Mouse (Mus musculus): ENCODE measurements around the gene Arhgap21. TPM values are rescaled to one million over a fixed set of nuclear protein-coding genes. Genes with fewer than 3 reads are reported as not detected.

Arhgap21 gene
- polyA plus RNA-seq, 1 experiment, result 12.6 TPM

DNA sequence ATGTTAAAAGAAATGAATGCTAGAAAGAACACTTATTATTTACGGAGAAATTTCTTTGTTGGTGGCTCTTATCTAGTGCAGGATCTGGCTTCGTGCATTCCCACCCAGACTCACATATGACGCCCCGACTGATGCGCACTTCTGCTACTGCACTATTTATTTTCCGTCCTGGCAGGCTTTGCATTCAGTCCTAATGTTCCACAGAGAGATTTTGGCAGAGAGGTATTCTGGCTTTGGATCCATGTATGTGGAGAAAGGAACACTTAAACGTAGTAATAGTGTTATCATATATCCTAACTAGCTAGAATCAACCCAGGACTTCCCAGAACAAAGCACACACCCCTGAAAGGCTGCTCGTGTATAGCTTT is 8.0 kb downstream of the Arhgap21 start:
- no peaks in the 10 kb centered on the region for H3K27me3 ChIP-seq (ENCODE audit: control insufficient read depth, insufficient read depth, low read length)

GRCm38 (mm10) chr2:20959906-20960667 is 8.6 kb downstream of the Arhgap21 start:
- Histone ChIP-seq H3K4me1 (ENCODE audit: control insufficient read depth, insufficient read depth, insufficient read length, low read length) (peaks cover 21% of the 10 kb centered on the region), H3K36me3 (ENCODE audit: control insufficient read depth, insufficient read depth, low read length) (peaks cover 2% of the 10 kb centered on the region; the same call in 1 of the 2 replicates), H3K27ac (ENCODE audit: insufficient read depth, low read depth, low read length) (no peak overlapping the region), H3K4me3 (ENCODE audit: low read depth, low read length) (no peak overlapping the region), H3K27me3 (ENCODE audit: control insufficient read depth, insufficient read depth, low read length) (no peaks in the 10 kb centered on the region)
- 71% methylated on average over 9 of the region's 9 CpGs for WGBS
- TF ChIP-seq CTCF (IDR thresholded peaks at IDR 0.05; ENCODE audit: extremely low read depth, insufficient read length, insufficient replicate concordance, low read depth, low read length) (no peak), POLR2A (IDR thresholded peaks at IDR 0.05; ENCODE audit: low read depth, low read length) (no peak)

More for the DNA sequence above, 8.0 kb downstream of the Arhgap21 start:
- Histone ChIP-seq H3K4me3 (ENCODE audit: low read depth, low read length) (no peak overlapping the region), H3K36me3 (ENCODE audit: control insufficient read depth, insufficient read depth, low read length) (peaks cover 2% of the 10 kb centered on the region; the same call in 1 of the 2 replicates), H3K4me1 (ENCODE audit: control insufficient read depth, insufficient read depth, insufficient read length, low read length) (peaks cover 21% of the 10 kb centered on the region), H3K27ac (ENCODE audit: insufficient read depth, low read depth, low read length) (no peak overlapping the region)
- WGBS, result 75% methylated on average over 8 of the region's 8 CpGs
- TF ChIP-seq POLR2A (IDR thresholded peaks at IDR 0.05; ENCODE audit: low read depth, low read length) (no peak), CTCF (IDR thresholded peaks at IDR 0.05; ENCODE audit: extremely low read depth, insufficient read length, insufficient replicate concordance, low read depth, low read length) (no peak)

- Histone ChIP-seq H3K4me3 (ENCODE audit: low read depth, low read length) (no peak overlapping the region), H3K36me3 (ENCODE audit: control insufficient read depth, insufficient read depth, low read length) (peaks cover 2% of the 10 kb centered on the region; the same call in 1 of the 2 replicates), H3K4me1 (ENCODE audit: control insufficient read depth, insufficient read depth, insufficient read length, low read length) (peaks cover 19% of the 10 kb centered on the region), H3K27me3 (ENCODE audit: control insufficient read depth, insufficient read depth, low read length) (no peaks in the 10 kb centered on the region), H3K27ac (ENCODE audit: insufficient read depth, low read depth, low read length) (no peak overlapping the region)
- no peak for TF ChIP-seq POLR2A (IDR thresholded peaks at IDR 0.05; ENCODE audit: low read depth, low read length)
- no peak for TF ChIP-seq CTCF (IDR thresholded peaks at IDR 0.05; ENCODE audit: extremely low read depth, insufficient read length, insufficient replicate concordance, low read depth, low read length)
- 28% methylated on average over 2 of the region's 2 CpGs for WGBS
Measured at GRCm38 (mm10) chr2:20959045-20959444, 9.6 kb downstream of the Arhgap21 start.

GRCm38 (mm10) chr2:20957995-20958394 is 10.7 kb downstream of the Arhgap21 start:
- WGBS, result 92% methylated on average over 1 of the region's 1 CpGs
- H3K27ac ChIP-seq (ENCODE audit: insufficient read depth, low read depth, low read length), result no peak overlapping the region
- TF ChIP-seq POLR2A (IDR thresholded peaks at IDR 0.05; ENCODE audit: low read depth, low read length) (no peak), CTCF (IDR thresholded peaks at IDR 0.05; ENCODE audit: extremely low read depth, insufficient read length, insufficient replicate concordance, low read depth, low read length) (no peak)
- peaks cover 14% of the 10 kb centered on the region for H3K4me1 ChIP-seq (ENCODE audit: control insufficient read depth, insufficient read depth, insufficient read length, low read length)
- H3K36me3 ChIP-seq (ENCODE audit: control insufficient read depth, insufficient read depth, low read length), result peaks cover 2% of the 10 kb centered on the region; the same call in 1 of the 2 replicates
- no peak overlapping the region for H3K4me3 ChIP-seq (ENCODE audit: low read depth, low read length)
- H3K27me3 ChIP-seq (ENCODE audit: control insufficient read depth, insufficient read depth, low read length), result no peaks in the 10 kb centered on the region

DNA sequence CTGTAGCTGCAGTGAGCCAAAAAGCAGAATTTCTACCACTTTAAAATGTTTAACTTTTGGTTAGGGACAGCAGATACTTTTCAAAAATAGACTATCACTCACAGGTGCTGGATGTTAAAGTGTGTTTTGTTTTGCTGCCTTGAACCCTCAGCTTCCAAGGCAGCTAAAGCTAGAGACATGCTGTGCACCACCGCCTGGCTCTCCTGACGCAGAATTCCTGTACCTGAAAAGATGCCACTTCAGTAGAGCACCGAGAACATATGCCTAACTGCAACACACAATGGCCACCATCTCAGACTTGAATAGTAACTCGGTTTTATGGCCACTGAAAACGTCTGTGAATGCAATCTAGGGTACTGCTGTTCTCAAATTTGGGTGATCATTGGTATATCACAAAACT is 12.0 kb downstream of the Arhgap21 start:
- 65% methylated on average over 5 of the region's 5 CpGs for WGBS

DNA sequence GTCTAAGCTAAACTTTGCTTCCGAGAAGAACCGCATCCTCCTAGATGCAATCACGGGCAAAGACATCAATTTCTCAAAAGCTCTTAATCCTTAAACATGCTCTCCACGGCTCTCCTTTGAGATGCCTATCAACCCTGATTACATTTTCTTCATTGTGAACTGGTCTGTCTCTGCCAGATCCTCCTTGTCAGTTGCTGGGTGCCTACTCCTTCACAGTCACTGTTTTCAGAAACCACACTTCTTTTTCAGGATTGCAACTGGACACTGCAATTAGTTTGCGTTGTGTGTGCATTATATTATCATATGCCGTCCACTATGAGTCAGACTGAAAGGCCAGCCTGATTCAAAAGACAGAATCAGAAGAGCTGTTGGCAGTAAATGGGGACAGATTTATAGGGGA is 12.7 kb downstream of the Arhgap21 start:
- Histone ChIP-seq H3K4me3 (ENCODE audit: low read depth, low read length) (no peak overlapping the region), H3K27me3 (ENCODE audit: control insufficient read depth, insufficient read depth, low read length) (no peaks in the 10 kb centered on the region), H3K27ac (ENCODE audit: insufficient read depth, low read depth, low read length) (no peak overlapping the region), H3K36me3 (ENCODE audit: control insufficient read depth, insufficient read depth, low read length) (peaks cover 2% of the 10 kb centered on the region; the same call in 1 of the 2 replicates), H3K4me1 (ENCODE audit: control insufficient read depth, insufficient read depth, insufficient read length, low read length) (peaks cover 2% of the 10 kb centered on the region; the same call in 1 of the 2 replicates)
- TF ChIP-seq POLR2A (IDR thresholded peaks at IDR 0.05; ENCODE audit: low read depth, low read length), result no peak
- no peak for TF ChIP-seq CTCF (IDR thresholded peaks at IDR 0.05; ENCODE audit: extremely low read depth, insufficient read length, insufficient replicate concordance, low read depth, low read length)
- 69% methylated on average over 6 of the region's 6 CpGs for WGBS

More for the DNA sequence above, 12.0 kb downstream of the Arhgap21 start:
- H3K4me1 ChIP-seq (ENCODE audit: control insufficient read depth, insufficient read depth, insufficient read length, low read length), result peaks cover 7% of the 10 kb centered on the region
- H3K36me3 ChIP-seq (ENCODE audit: control insufficient read depth, insufficient read depth, low read length), result peaks cover 2% of the 10 kb centered on the region; the same call in 1 of the 2 replicates
- no peak overlapping the region for H3K27ac ChIP-seq (ENCODE audit: insufficient read depth, low read depth, low read length)
- H3K4me3 ChIP-seq (ENCODE audit: low read depth, low read length), result no peak overlapping the region
- no peaks in the 10 kb centered on the region for H3K27me3 ChIP-seq (ENCODE audit: control insufficient read depth, insufficient read depth, low read length)
- TF ChIP-seq CTCF (IDR thresholded peaks at IDR 0.05; ENCODE audit: extremely low read depth, insufficient read length, insufficient replicate concordance, low read depth, low read length), result no peak
- TF ChIP-seq POLR2A (IDR thresholded peaks at IDR 0.05; ENCODE audit: low read depth, low read length), result no peak

DNA sequence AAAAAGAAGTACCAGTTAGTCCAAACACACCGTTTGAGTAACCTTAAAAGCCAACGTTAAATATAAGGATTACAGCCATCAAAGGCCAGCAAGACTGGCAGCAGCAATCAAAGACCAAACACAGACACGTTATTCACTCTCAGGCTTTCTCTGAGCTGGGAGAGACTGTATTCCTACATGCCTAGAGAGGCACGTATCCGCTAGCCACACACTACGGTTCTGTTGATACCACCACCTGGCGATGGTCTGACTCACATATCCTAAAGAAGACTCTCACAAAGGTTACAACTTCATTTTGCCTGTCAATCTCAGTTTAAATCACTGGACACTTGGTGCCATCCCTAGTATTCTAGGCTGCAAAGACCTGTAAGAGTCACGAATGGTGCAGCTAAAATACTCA is 13.3 kb downstream of the Arhgap21 start:
- TF ChIP-seq POLR2A (IDR thresholded peaks at IDR 0.05; ENCODE audit: low read depth, low read length), result no peak
- TF ChIP-seq CTCF (IDR thresholded peaks at IDR 0.05; ENCODE audit: extremely low read depth, insufficient read length, insufficient replicate concordance, low read depth, low read length), result no peak
- Histone ChIP-seq H3K27ac (ENCODE audit: insufficient read depth, low read depth, low read length) (no peak overlapping the region), H3K27me3 (ENCODE audit: control insufficient read depth, insufficient read depth, low read length) (no peaks in the 10 kb centered on the region), H3K4me1 (ENCODE audit: control insufficient read depth, insufficient read depth, insufficient read length, low read length) (peaks cover 2% of the 10 kb centered on the region; the same call in 1 of the 2 replicates), H3K36me3 (ENCODE audit: control insufficient read depth, insufficient read depth, low read length) (peaks cover 2% of the 10 kb centered on the region; the same call in 1 of the 2 replicates), H3K4me3 (ENCODE audit: low read depth, low read length) (no peak overlapping the region)
- 73% methylated on average over 8 of the region's 8 CpGs for WGBS
